Mouse (Mus musculus) CH12.LX (cell line): Measurements from ENCODE around the gene Coro2b.

Experiments
- BHLHE40 ChIP-seq: IDR thresholded peaks from 2 replicates; pipeline ENCODE4 v1.6.1; 2011; ENCODE audit warnings: mild to moderate bottlenecking, low read depth, low read length, improper control_type of control experiment
- CTCF ChIP-seq, 2 experiments: IDR thresholded peaks in 1 of 2; conservative IDR thresholded peaks in 1 of 2; 2 replicates each; pipeline ENCODE4 v1.5.1; 2011 to 2012; ENCODE audit warnings: low read depth in 2 of 2, low read length in 2 of 2, improper control_type of control experiment in 1 of 2, inconsistent platforms in 1 of 2, mild to moderate bottlenecking in 1 of 2, moderate library complexity in 1 of 2
- KAT2A ChIP-seq: IDR thresholded peaks from 2 replicates; pipeline ENCODE4 v1.6.1; 2012; ENCODE audit warnings: low read length, improper control_type of control experiment, inconsistent platforms; ENCODE audit not compliant: insufficient replicate concordance
- MAFK ChIP-seq: IDR thresholded peaks from 2 replicates; pipeline ENCODE4 v1.6.1; 2011; ENCODE audit warnings: low read length, improper control_type of control experiment; ENCODE audit not compliant: insufficient replicate concordance
- MAX ChIP-seq: IDR thresholded peaks from 2 replicates; pipeline ENCODE4 v1.6.1; 2011; ENCODE audit warnings: low read length, improper control_type of control experiment
- POLR2A ChIP-seq: IDR thresholded peaks from 2 replicates; pipeline ENCODE4 v1.6.1; 2011; ENCODE audit warnings: low read depth, mild to moderate bottlenecking, improper control_type of control experiment, low read length
- RCOR1 ChIP-seq: conservative IDR thresholded peaks from 2 replicates; pipeline ENCODE4 v1.6.1; 2012; ENCODE audit warnings: low read depth, mild to moderate bottlenecking, inconsistent platforms, low read length, improper control_type of control experiment
- TCF12 ChIP-seq: IDR thresholded peaks from 2 replicates; pipeline ENCODE4 v1.6.1; 2014; ENCODE audit warnings: low read depth, mild to moderate bottlenecking, inconsistent platforms, low read length, improper control_type of control experiment

DNA sequence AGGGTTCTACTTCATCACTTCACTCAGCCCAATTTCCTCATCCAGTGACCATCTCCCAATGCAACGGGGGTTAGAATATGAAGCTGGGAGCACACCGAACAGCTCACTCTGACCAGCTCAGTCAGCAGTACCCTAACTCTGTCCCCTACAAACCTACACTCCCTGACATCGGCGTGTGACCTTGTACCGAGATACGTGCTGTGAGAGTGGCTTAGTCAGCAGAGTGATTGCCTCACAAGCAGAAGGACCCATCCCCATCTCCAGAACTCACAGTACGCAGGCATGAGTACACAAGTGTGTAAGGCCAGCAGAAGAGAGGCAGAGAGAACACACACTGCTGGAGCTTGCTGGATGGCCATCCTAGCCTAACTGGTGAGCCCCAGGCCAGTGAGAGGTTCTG lies 21.7 kb downstream of the Coro2b start:
- TF ChIP-seq CTCF (conservative IDR thresholded peaks at IDR 0.05 in 1 of 2, IDR thresholded peaks at IDR 0.05 in 1 of 2; ENCODE audit: low read depth in 2 of 2, low read length in 2 of 2) (no peak), BHLHE40 (no peak), POLR2A (no peak), TCF12 (no peak), RCOR1 (no peak), MAFK (no peak), KAT2A (no peak), MAX (no peak)
